Mouse (Mus musculus) neural tube, embryonic 13.5 days (tissue): ENCODE data around the gene Pmpcb. TPM values are rescaled to one million over a fixed set of nuclear protein-coding genes. Genes with fewer than 3 reads are reported as not detected.
A peak's percentile ranks its signal among the peaks of the same experiment; 100 is the strongest.
"Not testable (repeated sequence)": the region's sequence is repeated elsewhere in the genome, so short reads cannot be mapped to it uniquely, and the experiment has no call there.

ENCODE experiments used
- ATAC-seq: fragments of 200-750 bp; cut with Nextera tagmentation; 2 replicates; pipeline ENCODE4 v1.8.0; 2017; ENCODE audit warnings: low read depth, mild to moderate bottlenecking, moderate TSS enrichment, moderate library complexity
- H3K27ac ChIP-seq: fragments of 300-500 bp; sonication (generic); replicated peaks from 2 replicates; pipeline ENCODE4 v1.5.1; 2015; ENCODE audit warnings: moderate library complexity, mild to moderate bottlenecking, inconsistent platforms
- H3K27me3 ChIP-seq: fragments of 300-500 bp; sonication (generic); 2 replicates; pipeline ENCODE4 v1.6.1; 2015; ENCODE audit warnings: mild to moderate bottlenecking, inconsistent platforms
- H3K36me3 ChIP-seq: fragments of 300-500 bp; sonication (generic); 2 replicates; pipeline ENCODE4 v1.6.1; 2015; ENCODE audit warnings: mild to moderate bottlenecking, inconsistent platforms
- H3K4me1 ChIP-seq: fragments of 300-500 bp; sonication (generic); replicated peaks from 2 replicates; pipeline ENCODE4 v1.6.1; 2015; ENCODE audit warnings: inconsistent platforms
- H3K4me2 ChIP-seq: fragments of 300-500 bp; sonication (generic); 2 replicates; pipeline ENCODE4 v1.6.1; 2015; ENCODE audit warnings: inconsistent platforms, mild to moderate bottlenecking, moderate library complexity
- H3K4me3 ChIP-seq: fragments of 300-500 bp; sonication (generic); 2 replicates; pipeline ENCODE4 v1.5.1; 2015; ENCODE audit warnings: mild to moderate bottlenecking, inconsistent platforms
- H3K9ac ChIP-seq: fragments of 300-500 bp; sonication (generic); 2 replicates; pipeline ENCODE4 v1.6.1; 2015; ENCODE audit warnings: moderate library complexity, mild to moderate bottlenecking, inconsistent platforms
- H3K9me3 ChIP-seq: fragments of 300-500 bp; sonication (generic); 2 replicates; pipeline ENCODE4 v1.6.1; 2016; ENCODE audit warnings: inconsistent platforms
- WGBS: fragments of 180-500 bp; shearing (Covaris S2); methylation state at CpG from one replicate; pipeline ENCODE4 v1.1.7; 2015; 5-methylcytosine and 5-hydroxymethylcytosine counted together
- polyA plus RNA-seq: library from polyadenylated mRNA; unstranded; fragments of >200 nt; fragmentation: Nextera tagmentation; extraction: Ambion mirVana; gene quantifications from 2 replicates; pipeline ENCODE4 v1.2.1, GENCODE M21; 2015

Pmpcb gene
- 77.5 and 88.0 TPM in 2 replicates for polyA plus RNA-seq

GRCm38 (mm10) chr5:21736956-21737585 lies at the start of gene Pmpcb:
Gene Pmpcb (plus strand): TSS chr5:21737141.
- H3K4me2 ChIP-seq: peak within 1 kb of the TSS; percentile 92
- peaks cover 34% of the 10 kb centered on the region for H3K36me3 ChIP-seq
- peak within 1 kb of the TSS; percentile 76 for H3K4me3 ChIP-seq
- H3K9ac ChIP-seq: peak within 1 kb of the TSS; percentile 86
- peak; percentile 57 for ATAC-seq
- WGBS: under 1% methylated on average over 42 of the region's 42 CpGs
- peak within 1 kb of the TSS; percentile 89 for H3K27ac ChIP-seq
- no peaks in the 10 kb centered on the region for H3K9me3 ChIP-seq
- no peaks in the 10 kb centered on the region for H3K27me3 ChIP-seq
- H3K4me1 ChIP-seq: peaks cover 38% of the 10 kb centered on the region

DNA sequence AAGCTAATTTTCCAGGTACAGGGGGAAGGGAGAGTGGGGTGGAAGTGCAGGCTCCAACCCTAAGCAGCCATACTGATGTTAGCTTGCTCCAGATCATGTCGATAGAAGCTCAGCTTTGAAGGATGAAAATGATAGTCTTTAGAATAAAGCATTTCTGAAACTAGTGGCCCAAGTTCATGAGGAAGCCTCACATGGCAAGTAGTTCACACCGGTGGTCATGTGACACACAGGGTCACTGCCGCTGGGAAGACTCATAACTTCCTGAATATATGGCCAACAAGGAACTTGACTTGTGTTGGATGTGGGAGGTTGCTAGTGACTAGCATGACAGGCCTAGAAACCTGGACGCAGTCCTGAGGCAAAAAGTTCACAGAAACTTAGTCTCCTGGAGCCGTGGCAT lies 44.7 kb upstream of the Pmpcb start:
- Histone ChIP-seq H3K9me3 (no peaks in the 10 kb centered on the region), H3K9ac (no peak overlapping the region), H3K4me2 (no peak overlapping the region), H3K27me3 (no peaks in the 10 kb centered on the region), H3K4me1 (no peaks in the 10 kb centered on the region), H3K36me3 (0 out of 2 replicates have a peak, but pooled peaks cover 13% of the 10 kb centered on the region), H3K27ac (no peak overlapping the region), H3K4me3 (no peak overlapping the region)
- ATAC-seq: no peak
- WGBS: 99% methylated on average over 5 of the region's 5 CpGs

DNA sequence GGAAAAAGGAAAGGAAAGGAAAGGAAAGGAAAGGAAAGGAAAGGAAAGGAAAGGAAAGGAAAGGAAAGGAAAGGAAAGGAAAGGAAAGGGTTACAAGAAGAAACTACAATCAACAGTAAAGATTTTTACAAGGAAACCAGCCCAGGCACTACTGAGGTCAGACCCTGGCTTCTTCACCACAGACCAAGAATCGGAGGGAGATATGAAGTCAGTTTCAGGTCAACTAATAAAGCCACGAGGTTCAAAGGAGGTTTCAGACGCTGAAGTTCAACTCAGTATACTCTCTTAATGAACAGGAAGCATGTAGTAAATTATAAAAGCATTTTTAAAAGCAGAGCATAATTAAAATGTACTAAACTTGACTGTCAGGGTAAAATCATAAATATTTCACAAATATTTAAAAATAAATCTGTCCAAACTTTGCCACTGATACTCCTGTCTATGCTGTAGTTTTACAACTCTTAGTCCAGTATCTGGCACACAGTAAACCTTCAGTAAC lies 43.5 kb upstream of the Pmpcb start:
- Histone ChIP-seq H3K9me3 (no peaks in the 10 kb centered on the region), H3K36me3 (0 out of 2 replicates have a peak, but pooled peaks cover 13% of the 10 kb centered on the region), H3K9ac (no peak overlapping the region), H3K27ac (no peak overlapping the region), H3K4me1 (no peaks in the 10 kb centered on the region), H3K4me2 (no peak overlapping the region), H3K27me3 (no peaks in the 10 kb centered on the region), H3K4me3 (no peak overlapping the region)
- WGBS: 80% methylated on average over 3 of the region's 3 CpGs
- no peak for ATAC-seq

DNA sequence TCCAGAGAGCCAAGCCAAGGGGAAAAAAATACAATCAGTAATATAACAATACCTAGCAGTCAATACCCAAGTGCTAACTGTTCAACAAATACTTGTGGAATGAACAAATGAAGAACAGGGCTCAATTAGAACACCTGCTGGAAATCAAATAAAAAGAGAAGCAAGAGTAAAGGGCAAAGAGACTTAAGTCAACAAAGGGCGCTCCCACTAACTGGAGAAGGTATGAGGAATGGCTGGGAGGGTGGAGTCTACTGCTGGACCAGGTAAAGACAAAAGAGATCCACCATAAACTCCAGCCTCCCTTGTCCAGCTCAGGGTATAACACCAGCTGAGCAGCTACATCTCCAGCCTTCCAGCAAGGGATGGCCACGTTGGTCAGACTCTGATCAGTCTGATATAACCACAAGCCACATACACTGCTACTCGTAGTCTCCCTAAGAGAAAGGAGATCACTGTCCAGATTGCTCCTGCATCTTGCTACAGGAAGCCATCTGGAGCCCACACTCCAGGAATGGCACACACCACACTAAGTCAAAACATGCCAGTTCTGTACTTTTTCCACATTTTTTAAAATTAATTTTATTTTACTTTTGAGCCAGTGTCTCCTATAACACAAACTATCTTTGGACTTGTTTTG lies 42.0 kb upstream of the Pmpcb start:
- 88% methylated on average over 3 of the region's 3 CpGs for WGBS
- H3K9me3 ChIP-seq: no peaks in the 10 kb centered on the region
- H3K4me1 ChIP-seq: peaks cover 3% of the 10 kb centered on the region
- H3K36me3 ChIP-seq: no peaks in the 10 kb centered on the region
- H3K27me3 ChIP-seq: no peaks in the 10 kb centered on the region
- no peak overlapping the region for H3K9ac ChIP-seq
- no peak overlapping the region for H3K4me3 ChIP-seq
- no peak overlapping the region for H3K4me2 ChIP-seq
- ATAC-seq: no peak
- no peak overlapping the region for H3K27ac ChIP-seq

DNA sequence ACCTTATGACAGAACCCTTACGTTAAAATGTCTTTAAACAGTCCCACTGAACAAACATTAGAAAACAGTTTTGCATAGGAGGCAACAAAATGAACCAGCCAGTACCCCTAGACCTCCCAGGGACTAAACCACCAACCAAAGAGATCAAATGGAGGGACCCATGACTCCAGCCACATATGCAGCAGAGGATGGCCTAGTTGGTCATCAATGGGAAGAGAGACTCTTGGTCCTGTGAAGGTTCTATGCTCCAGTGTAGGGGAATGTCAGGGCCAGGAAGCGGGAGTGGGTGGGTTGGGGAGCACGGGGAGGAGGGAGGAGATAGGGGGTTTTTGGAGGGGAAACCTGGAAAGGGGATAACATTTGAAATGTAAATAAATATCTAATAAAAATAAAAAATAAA lies 37.4 kb upstream of the Pmpcb start:
- H3K4me2 ChIP-seq: peak overlapping the region; percentile 31
- ATAC-seq, H3K36me3 ChIP-seq, H3K27me3 ChIP-seq, H3K27ac ChIP-seq, H3K9ac ChIP-seq, H3K9me3 ChIP-seq, H3K4me1 ChIP-seq, H3K4me3 ChIP-seq: not testable (repeated sequence)
- 94% methylated on average over 3 of the region's 3 CpGs for WGBS

DNA sequence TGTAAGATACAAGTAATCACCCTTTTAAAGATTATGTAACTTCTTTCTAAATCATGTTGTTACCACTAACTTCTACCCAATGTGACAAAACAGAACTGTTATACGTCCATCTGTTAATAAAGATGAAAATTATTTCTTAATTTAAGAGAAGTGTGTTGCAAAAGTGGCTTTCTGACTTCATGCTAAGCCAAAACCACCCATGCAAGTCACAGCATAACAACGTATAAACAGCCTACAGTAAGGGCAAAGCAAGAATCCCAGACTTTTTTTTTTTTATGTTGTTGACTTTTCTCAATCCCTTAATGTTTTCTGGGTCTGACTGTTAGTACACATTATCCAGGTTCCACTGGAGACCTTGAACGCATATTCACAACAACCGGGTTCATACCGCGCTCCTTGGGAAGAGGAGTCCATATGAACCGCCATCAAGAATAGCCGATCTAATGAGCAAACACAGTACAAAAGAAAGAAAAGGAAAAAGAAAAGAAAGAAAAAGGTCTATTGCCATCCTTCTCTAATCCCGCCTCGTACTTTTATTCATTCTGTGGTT lies 36.6 kb upstream of the Pmpcb start:
- Histone ChIP-seq H3K9ac (peak overlapping the region; percentile 72), H3K27me3 (no peaks in the 10 kb centered on the region), H3K4me3 (peak overlapping the region; percentile 65), H3K4me2 (peak overlapping the region; percentile 77), H3K27ac (no peak overlapping the region), H3K9me3 (no peaks in the 10 kb centered on the region), H3K36me3 (no peaks in the 10 kb centered on the region), H3K4me1 (peaks cover 7% of the 10 kb centered on the region)
- WGBS: 13% methylated on average over 10 of the region's 10 CpGs
- no peak for ATAC-seq

DNA sequence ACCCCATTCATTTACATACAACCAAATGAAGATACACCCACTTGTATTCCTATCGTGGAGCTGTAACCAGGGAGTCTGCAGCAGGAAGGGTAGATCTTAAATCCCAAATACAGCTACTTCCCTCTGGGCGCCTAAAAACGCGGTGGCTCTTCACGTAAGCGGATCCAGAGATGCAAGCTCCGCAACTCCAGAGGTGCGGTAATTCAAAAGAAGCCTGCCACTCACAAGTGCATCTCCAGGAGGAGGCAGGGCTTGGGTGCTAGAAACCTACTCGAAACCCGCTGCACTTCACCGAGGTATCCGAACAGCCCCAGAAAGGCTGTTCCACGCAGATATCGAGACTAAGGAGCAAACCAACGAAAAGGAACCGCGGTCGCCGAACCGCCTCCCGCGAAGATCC lies 36.0 kb upstream of the Pmpcb start:
- no peaks in the 10 kb centered on the region for H3K27me3 ChIP-seq
- peaks cover 7% of the 10 kb centered on the region for H3K4me1 ChIP-seq
- H3K4me3 ChIP-seq: peak overlapping the region; percentile 65
- peak overlapping the region; percentile 47 for H3K27ac ChIP-seq
- WGBS: under 1% methylated on average over 22 of the region's 22 CpGs
- H3K4me2 ChIP-seq: peak overlapping the region; percentile 77
- H3K9me3 ChIP-seq: no peaks in the 10 kb centered on the region
- no peaks in the 10 kb centered on the region for H3K36me3 ChIP-seq
- peak; percentile 80 for ATAC-seq
- peak overlapping the region; percentile 72 for H3K9ac ChIP-seq

GRCm38 (mm10) chr5:21701351-21702008 lies 35.5 kb upstream of the Pmpcb start, which contains the start of gene Napepld:
Gene Napepld (minus strand): TSS chr5:21701396.
- peak within 1 kb of the TSS; percentile 65 for H3K4me3 ChIP-seq
- under 1% methylated on average over 40 of the region's 59 CpGs for WGBS
- no peaks in the 10 kb centered on the region for H3K9me3 ChIP-seq
- peaks cover 7% of the 10 kb centered on the region for H3K4me1 ChIP-seq
- H3K27me3 ChIP-seq: no peaks in the 10 kb centered on the region
- peak within 1 kb of the TSS; percentile 97 for H3K27ac ChIP-seq
- no peaks in the 10 kb centered on the region for H3K36me3 ChIP-seq
- ATAC-seq: peak; percentile 99
- peak within 1 kb of the TSS; percentile 77 for H3K4me2 ChIP-seq
- peak within 1 kb of the TSS; percentile 90 for H3K9ac ChIP-seq

- no peaks in the 10 kb centered on the region for H3K9me3 ChIP-seq
- H3K27ac ChIP-seq: peak overlapping the region; percentile 97
- peak overlapping the region; percentile 90 for H3K9ac ChIP-seq
- 57% methylated on average over 2 of the region's 2 CpGs for WGBS
- H3K4me2 ChIP-seq: peak overlapping the region; percentile 77
- no peaks in the 10 kb centered on the region for H3K27me3 ChIP-seq
- ATAC-seq: no peak
- peak overlapping the region; percentile 65 for H3K4me3 ChIP-seq
- H3K4me1 ChIP-seq: peaks cover 7% of the 10 kb centered on the region
- H3K36me3 ChIP-seq: no peaks in the 10 kb centered on the region
Observed at GRCm38 (mm10) chr5:21702009-21702364, 35.0 kb upstream of the Pmpcb start.

DNA sequence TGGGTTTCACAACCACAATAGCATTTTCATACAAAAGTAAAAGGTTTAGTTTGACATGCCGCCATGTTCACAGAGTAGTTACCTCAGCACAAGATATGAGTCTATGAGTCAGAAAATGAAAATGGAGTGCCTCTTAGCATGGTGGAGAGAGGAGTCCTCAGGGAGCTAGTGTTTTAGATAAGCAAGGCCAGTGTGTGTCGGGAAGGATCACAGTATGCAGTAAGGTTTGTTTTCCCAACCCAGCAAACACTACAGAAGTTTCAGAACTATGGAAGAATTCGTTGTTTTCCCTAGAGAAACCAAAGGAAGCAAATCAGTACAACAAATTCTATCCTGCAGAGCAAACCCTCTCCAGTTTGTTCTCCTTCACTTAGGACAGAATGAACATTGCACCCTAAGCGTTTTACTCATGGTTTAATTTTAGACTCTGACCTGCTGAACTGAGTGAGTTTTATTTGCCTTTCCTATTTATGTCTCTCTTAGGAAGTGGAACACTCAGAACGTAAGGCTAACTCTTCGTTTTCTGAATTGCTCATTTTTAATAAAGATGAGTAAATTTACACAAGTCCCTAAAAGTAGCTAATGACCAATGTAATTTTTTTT lies 34.0 kb upstream of the Pmpcb start:
- H3K4me2 ChIP-seq: no peak overlapping the region
- no peaks in the 10 kb centered on the region for H3K27me3 ChIP-seq
- no peak for ATAC-seq
- H3K4me3 ChIP-seq: no peak overlapping the region
- no peaks in the 10 kb centered on the region for H3K9me3 ChIP-seq
- no peaks in the 10 kb centered on the region for H3K36me3 ChIP-seq
- H3K9ac ChIP-seq: no peak overlapping the region
- no peak overlapping the region for H3K27ac ChIP-seq
- peaks cover 7% of the 10 kb centered on the region for H3K4me1 ChIP-seq
- 85% methylated on average over 6 of the region's 6 CpGs for WGBS

DNA sequence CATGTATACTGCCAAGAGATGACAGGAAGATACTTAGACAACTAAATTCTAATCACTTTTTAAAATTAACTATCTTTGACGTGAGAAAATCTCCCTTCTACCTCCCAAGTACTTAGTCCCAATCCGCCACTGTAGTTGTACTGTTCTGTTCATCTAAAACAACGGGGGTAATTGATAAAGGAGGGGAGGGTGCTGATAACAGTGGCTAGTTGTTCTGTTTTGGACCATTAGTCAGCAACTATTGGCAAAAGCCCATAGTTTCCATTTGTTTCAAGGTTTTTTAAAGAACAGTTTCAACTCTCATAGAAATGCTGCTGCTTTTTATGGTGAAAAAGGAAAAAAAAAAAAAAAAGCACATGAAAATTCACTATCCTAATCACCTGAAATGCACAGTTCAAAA lies 33.2 kb upstream of the Pmpcb start:
- H3K27ac ChIP-seq: no peak overlapping the region
- no peaks in the 10 kb centered on the region for H3K9me3 ChIP-seq
- peaks cover 7% of the 10 kb centered on the region for H3K4me1 ChIP-seq
- H3K9ac ChIP-seq: no peak overlapping the region
- H3K4me3 ChIP-seq: no peak overlapping the region
- 77% methylated on average over 3 of the region's 3 CpGs for WGBS
- H3K4me2 ChIP-seq: no peak overlapping the region
- H3K27me3 ChIP-seq: no peaks in the 10 kb centered on the region
- H3K36me3 ChIP-seq: no peaks in the 10 kb centered on the region
- no peak for ATAC-seq

GRCm38 (mm10) chr5:21706546-21706945 lies 30.4 kb upstream of the Pmpcb start:
- H3K27ac ChIP-seq: no peak overlapping the region
- no peak for ATAC-seq
- no peaks in the 10 kb centered on the region for H3K36me3 ChIP-seq
- 88% methylated on average over 4 of the region's 4 CpGs for WGBS
- no peak overlapping the region for H3K4me2 ChIP-seq
- H3K27me3 ChIP-seq: no peaks in the 10 kb centered on the region
- no peaks in the 10 kb centered on the region for H3K9me3 ChIP-seq
- no peak overlapping the region for H3K4me3 ChIP-seq
- H3K4me1 ChIP-seq: no peaks in the 10 kb centered on the region
- H3K9ac ChIP-seq: no peak overlapping the region
